Mouse (Mus musculus) MEL (cell line): ENCODE data around the gene Sgo2a.

Experiments used
- CHD1 ChIP-seq: IDR thresholded peaks from 2 replicates; pipeline ENCODE4 v1.6.1; 2012; ENCODE audit warnings: low read depth, mild to moderate bottlenecking, inconsistent platforms, low read length, improper control_type of control experiment
- HCFC1 ChIP-seq: IDR thresholded peaks from 2 replicates; pipeline ENCODE4 v1.6.1; 2012; ENCODE audit warnings: low read depth, mild to moderate bottlenecking, inconsistent platforms, low read length, improper control_type of control experiment, moderate library complexity
- MYC ChIP-seq: IDR thresholded peaks from 2 replicates; pipeline ENCODE4 v1.6.1; 2011; ENCODE audit warnings: low read depth, mild to moderate bottlenecking, low read length, improper control_type of control experiment, moderate library complexity

DNA sequence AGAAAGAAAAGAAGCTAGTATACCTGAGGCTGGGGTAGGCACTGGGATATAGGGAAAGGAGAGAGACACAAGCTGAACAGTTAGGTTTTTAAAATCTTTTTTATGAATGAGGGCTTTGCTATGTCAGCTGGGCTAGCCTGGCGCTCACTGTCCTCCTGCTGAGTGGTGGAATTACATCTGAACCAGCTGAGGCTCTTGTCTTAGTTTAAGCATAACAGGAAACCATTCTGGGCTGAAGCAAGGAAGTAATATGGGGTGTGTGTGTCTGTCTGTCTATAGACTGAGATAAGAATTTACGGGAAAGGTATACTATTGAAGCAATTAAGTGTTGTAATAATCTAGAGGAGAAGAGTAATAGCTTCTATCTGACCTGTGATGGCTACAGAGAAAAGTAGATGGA is 24.2 kb upstream of the Sgo2a start:
- TF ChIP-seq CHD1: no peak
- no peak for TF ChIP-seq HCFC1
- no peak for TF ChIP-seq MYC
